25 mouse cellular contexts compared by ENCODE assay signal in genomic region chr12:52375116-52375515, GRCm38 (mm10).
A peak's percentile ranks its signal among the peaks of the same experiment; 100 is the strongest.
DNase-seq lines count a peak whose midpoint lies in the region; ATAC-seq and TF ChIP-seq lines count a peak whose summit lies in the region.
"Had no signal": no experiment of that assay in that cellular context is flagged by ENCODE, and none has a peak within 500 bp of the region (broad histone marks: within the 10 kb centered on the region; RNA-seq: fewer than 3 reads in every experiment).

No protein-coding gene starts in this region.

- no peak for ATAC-seq in embryonic facial prominence, embryonic 14.5 days (ENCODE audit: low read depth)
- ATAC-seq: activated CD4-positive, CD25-positive, alpha-beta regulatory T cell, adult 4 months; CD4-positive, CD25-positive, alpha-beta regulatory T cell, adult 4 months; forebrain, embryonic 13.5 days; forebrain, embryonic 15.5 days; forebrain, postnatal 0 days; Patski had no signal

- no peaks in the 10 kb centered on the region for H3K9me3 ChIP-seq in embryonic facial prominence, embryonic 14.5 days (ENCODE audit: control insufficient read depth, low read length)
- H3K9me3 ChIP-seq: embryonic facial prominence, embryonic 13.5 days; forebrain, embryonic 13.5 days; forebrain, embryonic 15.5 days; G1E had no signal

- 33% methylated on average over 4 of the region's 4 CpGs for WGBS in embryonic facial prominence, embryonic 14.5 days

- no peaks in the 10 kb centered on the region for H3K27me3 ChIP-seq in embryonic facial prominence, embryonic 14.5 days (replicated peaks; ENCODE audit: control insufficient read depth, insufficient read depth, low read length)
- H3K27me3 ChIP-seq: CH12.LX; embryonic facial prominence, embryonic 13.5 days; forebrain, embryonic 13.5 days; forebrain, embryonic 15.5 days; Patski had no signal

- no peak overlapping the region for H3K4me3 ChIP-seq in layer of hippocampus, adult 2 months
- H3K4me3 ChIP-seq in embryonic facial prominence, embryonic 14.5 days (ENCODE audit: low read depth, low read length) = no peak overlapping the region
- H3K4me3 ChIP-seq: embryonic facial prominence, embryonic 13.5 days; forebrain, embryonic 13.5 days; forebrain, embryonic 15.5 days had no signal

- no peak overlapping the region for H3K9ac ChIP-seq in embryonic facial prominence, embryonic 14.5 days (ENCODE audit: low read depth, low read length)
- H3K9ac ChIP-seq: embryonic facial prominence, embryonic 13.5 days; forebrain, embryonic 13.5 days; forebrain, embryonic 15.5 days; forebrain, postnatal 0 days had no signal

- no peak overlapping the region for H3K4me2 ChIP-seq in embryonic facial prominence, embryonic 14.5 days (ENCODE audit: low read depth, low read length)
- H3K4me2 ChIP-seq: embryonic facial prominence, embryonic 13.5 days; forebrain, embryonic 13.5 days; forebrain, embryonic 15.5 days had no signal

- peak; percentile 40 for DNase-seq in embryo, embryonic 10 days (ENCODE audit: low spot score)
- no peak for DNase-seq in embryo, embryonic 11 days
- no peak for DNase-seq in layer of hippocampus, adult 2 months (ENCODE audit: low spot score in 2 of 2)
- DNase-seq in layer of hippocampus, adult 18-20 months (ENCODE audit: low spot score in 2 of 2) = no peak
- peak; percentile 60 for DNase-seq in embryonic facial prominence, embryonic 14.5 days (ENCODE audit: low spot score)
- DNase-seq in kidney, postnatal 25 days = no peak
- DNase-seq: adrenal gland, adult 8-10 months; adrenal gland, postnatal 14 days; adrenal gland, postnatal 36 days; B cell, adult 2 months; cerebellum, adult 11 months; cerebellum, adult 18-20 months; cerebellum, adult 8-10 months; cerebellum, adult 9-11 months; cerebellum, postnatal 14 days; cerebellum, postnatal 36 days; forebrain, postnatal 0 days had no signal

- H3K27ac ChIP-seq in layer of hippocampus, adult 2 months = 0 out of 2 replicates have a peak overlapping the region, but pooled peaks have one; percentile 7
- no peak overlapping the region for H3K27ac ChIP-seq in embryonic facial prominence, embryonic 14.5 days (replicated peaks; ENCODE audit: low read depth, low read length)
- H3K27ac ChIP-seq: embryonic facial prominence, embryonic 13.5 days; forebrain, embryonic 13.5 days; forebrain, embryonic 15.5 days had no signal

- no peak for TF ChIP-seq CTCF in layer of hippocampus, adult 2 months (conservative IDR thresholded peaks at IDR 0.05)

- H3K36me3 ChIP-seq in embryonic facial prominence, embryonic 14.5 days (ENCODE audit: control insufficient read depth, insufficient read depth, low read length) = no peaks in the 10 kb centered on the region
- H3K36me3 ChIP-seq: embryonic facial prominence, embryonic 13.5 days; forebrain, embryonic 15.5 days; G1E had no signal

- peaks cover 4% of the 10 kb centered on the region for H3K4me1 ChIP-seq in embryonic facial prominence, embryonic 14.5 days (ENCODE audit: control insufficient read depth, insufficient read depth, low read length)
- H3K4me1 ChIP-seq: forebrain, embryonic 15.5 days had no signal

Comparison
In these comparisons a context has a peak if more than half of its experiments do, and no peak if none do; other contexts are left out.
1. DNase-seq: peak in embryo, embryonic 10 days (single experiment) and embryonic facial prominence, embryonic 14.5 days (single experiment); none in embryo, embryonic 11 days (single experiment), layer of hippocampus, adult 2 months (0 of 2), layer of hippocampus, adult 18-20 months (0 of 2) and kidney, postnatal 25 days (0 of 2).